ENCODE assay signal across 9 mouse cellular contexts in the genomic region with DNA sequence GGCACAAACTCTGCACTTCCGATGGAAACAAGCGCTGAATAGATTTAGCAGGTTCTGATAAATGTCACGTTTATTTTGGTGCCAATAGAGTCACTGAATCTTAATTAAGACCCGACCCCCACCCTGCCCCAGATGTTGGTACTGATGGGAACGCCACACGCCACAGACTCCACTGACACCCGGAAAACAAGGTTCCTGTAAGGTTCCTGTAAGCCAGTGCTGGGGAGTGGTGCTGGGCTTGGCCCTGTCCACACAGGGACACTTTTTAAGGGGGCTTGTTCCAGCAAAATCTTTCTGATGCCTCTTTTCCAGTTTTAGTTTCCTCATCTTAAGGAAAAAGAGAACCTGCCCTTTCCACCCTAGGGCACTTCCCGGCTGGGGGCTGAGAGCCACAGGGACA.
DNase-seq lines count a peak whose midpoint lies in the region; ATAC-seq lines count a peak whose summit lies in the region.
"Had no signal": no experiment of that assay in that cellular context is flagged by ENCODE, and none has a peak within 500 bp of the region (broad histone marks: within the 10 kb centered on the region; RNA-seq: fewer than 3 reads in every experiment).

No protein-coding gene starts in this region.

- no peak overlapping the region for H3K9ac ChIP-seq in hindbrain, embryonic 11.5 days (ENCODE audit: low read depth, low read length)

- H3K9me3 ChIP-seq in hindbrain, embryonic 11.5 days (ENCODE audit: control insufficient read depth, low read length): no peaks in the 10 kb centered on the region
- no peaks in the 10 kb centered on the region for H3K9me3 ChIP-seq in midbrain, embryonic 10.5 days (replicated peaks)

- H3K36me3 ChIP-seq in hindbrain, embryonic 11.5 days (ENCODE audit: control insufficient read depth, insufficient read depth, low read length): no peaks in the 10 kb centered on the region
- no peaks in the 10 kb centered on the region for H3K36me3 ChIP-seq in midbrain, embryonic 10.5 days

- H3K4me3 ChIP-seq in brown adipose tissue, adult 24 weeks (ENCODE audit: insufficient read depth, low read depth, low read length): peak overlapping the region; percentile 26; the same call in 1 of the 2 replicates
- no peak overlapping the region; the same call in 1 of the 2 replicates for H3K4me3 ChIP-seq in hindbrain, embryonic 11.5 days (ENCODE audit: low read depth, low read length)
- H3K4me3 ChIP-seq in midbrain, embryonic 10.5 days: peak overlapping the region; percentile 56
- H3K4me3 ChIP-seq: erythroblast, embryonic 14.5 days had no signal

- H3K27ac ChIP-seq in brown adipose tissue, adult 24 weeks (replicated peaks; ENCODE audit: low read depth, low read length): peak overlapping the region; percentile 32; the same call in 1 of the 2 replicates
- H3K27ac ChIP-seq in hindbrain, embryonic 11.5 days (ENCODE audit: low read depth, low read length): peak overlapping the region; percentile 30; the same call in 1 of the 2 replicates
- H3K27ac ChIP-seq in midbrain, embryonic 10.5 days (replicated peaks): peak overlapping the region; percentile 91

- peak; percentile 65 for ATAC-seq in hindbrain, embryonic 11.5 days (ENCODE audit: low FRiP score)

- H3K27me3 ChIP-seq in hindbrain, embryonic 11.5 days (ENCODE audit: control insufficient read depth, insufficient read depth, low read length): no peaks in the 10 kb centered on the region; the same call in 1 of the 2 replicates
- H3K27me3 ChIP-seq in midbrain, embryonic 10.5 days (ENCODE audit: low read depth, poor library complexity, severe bottlenecking): peaks cover 12% of the 10 kb centered on the region

- peak; percentile 8 for DNase-seq in gastrocnemius, postnatal 25 days
- no peak for DNase-seq in gastrocnemius, adult 18-20 months (ENCODE audit: low spot score)
- DNase-seq in hindbrain, embryonic 11.5 days (ENCODE audit: low spot score): no peak
- DNase-seq in midbrain, embryonic 10.5 days (ENCODE audit: low spot score): no peak
- DNase-seq in retina, postnatal 1 day: no peak
- DNase-seq in gastrocnemius, postnatal 4 days (ENCODE audit: low spot score in 2 of 2): no peak
- no peak for DNase-seq in urinary bladder, postnatal 4 days (ENCODE audit: low spot score in 2 of 2)

- WGBS in hindbrain, embryonic 11.5 days: 12% methylated on average over 8 of the region's 8 CpGs
- WGBS in midbrain, embryonic 10.5 days: 7% methylated on average over 8 of the region's 8 CpGs

- peak overlapping the region; percentile 60 for H3K4me2 ChIP-seq in hindbrain, embryonic 11.5 days (replicated peaks; ENCODE audit: low read depth, low read length)

- H3K4me1 ChIP-seq in brown adipose tissue, adult 24 weeks (ENCODE audit: control insufficient read depth, insufficient read depth, insufficient read length, low read length): peaks cover 3% of the 10 kb centered on the region; the same call in 1 of the 2 replicates
- no peaks in the 10 kb centered on the region for H3K4me1 ChIP-seq in hindbrain, embryonic 11.5 days (replicated peaks; ENCODE audit: control insufficient read depth, insufficient read depth, low read length)
- H3K4me1 ChIP-seq in midbrain, embryonic 10.5 days: peaks cover 35% of the 10 kb centered on the region

Comparison
In these comparisons a context has a peak if more than half of its experiments do, and no peak if none do; other contexts are left out.
1. H3K27ac ChIP-seq: peak in every context shown above with its lines; median percentile 91 in midbrain, embryonic 10.5 days; 32 in brown adipose tissue, adult 24 weeks; 30 in hindbrain, embryonic 11.5 days.